Mouse (Mus musculus) megakaryocyte progenitor cell, adult 5-6 weeks (primary cell): ENCODE measurements at regions not wholly inside any gene's neighbourhood (a gene's known extent, or its start where the extent isn't known, plus 50 kb on each side); places are given as distances from the start of the nearest gene placed in this dataset.
A peak's percentile ranks its signal among the peaks of the same experiment; 100 is the strongest.

Experiments used
- ATAC-seq: replicated peaks from 2 replicates; pipeline ENCODE4 v1.8.0; 2016; ENCODE audit warnings: mild to moderate bottlenecking, moderate TSS enrichment, inconsistent platforms; ENCODE audit not compliant: poor library complexity

DNA sequence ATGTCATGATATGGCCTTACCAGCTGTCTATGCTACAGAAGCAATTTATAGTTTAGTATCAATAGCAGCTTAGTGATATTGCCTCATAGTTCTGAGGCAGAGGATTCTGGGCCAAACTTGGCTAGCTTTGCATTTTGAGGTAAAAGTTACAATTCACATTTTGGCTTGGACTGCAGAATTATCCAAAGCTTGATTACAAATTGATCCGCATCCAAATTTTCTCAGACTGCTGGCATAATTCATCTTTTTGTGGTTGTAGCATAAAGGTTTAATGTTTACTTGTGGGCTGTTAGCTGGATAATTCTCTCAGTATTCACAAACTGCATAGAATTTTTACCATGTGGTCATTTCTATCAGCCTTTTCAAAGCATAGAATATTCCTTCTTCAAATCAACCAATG is 589.9 kb upstream of the Pdcd1 start:
- ATAC-seq, result no peak

DNA sequence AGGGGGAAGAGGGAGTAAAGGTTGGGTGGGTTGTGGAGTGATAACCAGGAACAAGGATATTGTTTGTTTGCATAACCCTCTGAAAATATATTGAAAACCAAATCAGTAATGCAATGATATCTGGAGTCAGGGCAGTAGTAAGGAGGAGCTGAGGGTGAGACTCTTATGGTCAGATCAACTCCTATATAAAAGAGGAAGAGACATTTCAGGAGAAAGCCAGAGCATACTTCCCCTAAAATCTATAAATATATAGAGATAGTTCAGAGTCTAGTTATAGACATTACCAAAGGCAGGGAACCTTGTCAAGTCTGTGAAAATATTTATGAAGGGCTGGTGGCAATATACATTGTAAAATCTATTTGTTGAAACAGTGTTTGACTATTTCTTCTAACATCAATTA is 605.9 kb upstream of the Pdcd1 start:
- peak; percentile 71 for ATAC-seq

DNA sequence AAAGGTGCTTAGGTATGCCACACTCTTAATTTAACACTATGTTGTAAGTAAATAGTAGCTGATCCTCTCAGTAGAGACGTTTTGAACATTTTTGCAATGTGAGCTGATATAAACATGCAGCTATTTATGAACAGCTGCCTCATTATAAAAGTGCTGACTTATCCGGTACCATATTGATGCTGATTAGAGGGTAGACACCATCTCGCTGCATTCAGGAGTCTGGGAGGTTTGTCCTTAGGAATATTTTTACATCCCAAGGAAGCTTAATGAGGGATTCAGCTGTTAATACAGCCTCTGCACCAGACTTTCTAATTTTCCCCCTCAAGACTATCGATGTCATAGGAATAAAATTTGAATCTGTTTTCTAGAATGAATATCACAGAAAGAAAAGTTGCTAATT is 619.3 kb upstream of the Pdcd1 start:
- no peak for ATAC-seq

DNA sequence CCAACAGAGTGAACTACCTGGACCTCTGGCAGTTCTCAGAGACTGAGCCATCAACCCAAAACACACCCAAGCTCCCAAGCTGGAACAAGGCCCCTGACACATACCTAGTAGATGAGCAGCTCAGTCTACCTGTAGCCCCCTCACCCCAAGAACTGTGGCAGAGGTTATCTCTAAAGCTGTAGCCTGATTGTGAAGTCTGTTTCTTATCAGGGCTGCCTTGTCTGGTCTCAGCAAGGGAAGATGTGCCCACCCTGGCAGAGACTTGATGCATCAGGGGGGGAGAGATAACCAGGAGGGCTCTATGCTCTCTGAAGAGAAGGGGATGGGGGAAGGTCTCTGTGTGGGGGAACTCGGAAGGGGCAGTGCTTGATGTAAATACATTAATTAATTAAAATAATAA is 612.9 kb upstream of the Fam174a start:
- no peak for ATAC-seq

DNA sequence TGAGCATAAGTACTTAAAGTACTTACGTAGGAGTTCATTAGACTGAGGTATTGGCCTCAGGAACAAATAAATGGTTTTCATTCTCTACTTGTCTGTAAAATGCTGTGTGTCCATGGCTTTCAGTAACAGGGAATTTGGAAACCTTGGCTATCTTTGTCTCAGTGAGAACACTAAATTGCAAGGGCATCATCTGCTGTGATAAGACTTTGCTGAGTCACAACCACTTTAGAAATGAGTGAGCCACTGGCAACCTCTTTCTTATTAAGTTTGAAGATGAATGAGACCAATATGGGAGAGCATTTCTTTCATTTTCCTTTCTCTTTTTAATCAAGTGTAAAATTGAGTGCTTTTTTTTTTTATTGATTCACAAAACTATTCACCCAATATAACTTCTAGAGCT is 611.7 kb upstream of the Fam174a start:
- peak; percentile 48; the same call in 1 of the 2 replicates for ATAC-seq

DNA sequence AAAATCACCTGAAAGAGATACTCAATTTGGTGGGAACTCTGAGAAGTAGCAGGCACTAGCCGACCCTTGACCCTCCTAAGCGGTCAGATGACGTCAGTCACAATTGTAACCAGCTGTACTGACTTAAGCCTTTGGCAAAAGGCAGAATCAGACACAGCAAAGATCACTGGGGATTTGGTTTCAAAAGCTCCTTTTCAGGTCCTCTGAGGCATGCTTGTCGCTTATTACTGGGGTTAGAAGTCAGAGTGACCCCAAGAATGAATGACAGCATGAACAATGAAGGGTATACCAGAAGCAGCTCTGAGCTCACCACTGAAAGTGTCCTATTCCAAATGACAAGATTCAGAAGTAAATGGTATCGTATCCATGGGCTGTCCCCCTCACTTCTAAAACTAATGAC is 600.6 kb upstream of the Fam174a start:
- no peak for ATAC-seq

DNA sequence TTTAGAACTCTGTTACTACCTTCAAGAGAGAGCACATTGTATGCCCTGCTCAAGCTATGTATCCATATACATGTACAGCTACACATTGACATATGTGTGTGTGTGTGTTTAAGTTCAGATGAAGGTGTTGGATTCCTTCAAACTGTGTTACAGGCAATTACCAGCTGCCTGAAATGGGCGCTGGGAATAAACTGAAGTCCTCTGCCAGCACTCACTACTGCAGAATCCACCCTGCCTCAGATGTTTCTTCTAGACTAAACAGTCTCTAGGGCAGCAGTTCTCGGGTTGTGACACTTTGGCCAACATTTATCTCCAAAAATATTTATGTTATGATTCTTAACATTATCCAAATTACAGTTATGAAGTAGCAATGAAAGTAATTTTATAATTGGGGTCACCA is 595.7 kb upstream of the Fam174a start:
- ATAC-seq, result no peak

DNA sequence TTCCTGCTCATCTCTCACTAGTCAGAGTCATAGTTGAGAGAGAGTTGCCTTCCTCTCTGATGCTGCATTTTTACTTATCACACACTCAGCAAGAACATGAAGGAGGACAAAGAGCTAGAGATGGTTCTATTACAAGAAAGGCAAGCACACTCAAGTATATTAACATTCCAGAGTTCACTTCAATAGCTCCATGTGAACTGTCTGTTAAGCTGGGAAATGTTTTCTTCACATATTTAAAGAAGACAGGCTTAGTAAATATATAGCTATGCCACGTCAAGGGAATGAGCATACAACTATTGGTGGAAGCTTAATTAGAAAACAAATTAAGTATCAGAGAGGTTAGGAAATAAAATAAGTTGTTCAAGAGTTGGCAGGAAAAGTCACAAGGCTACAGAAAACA is 559.9 kb upstream of the Fam174a start:
- ATAC-seq, result no peak

DNA sequence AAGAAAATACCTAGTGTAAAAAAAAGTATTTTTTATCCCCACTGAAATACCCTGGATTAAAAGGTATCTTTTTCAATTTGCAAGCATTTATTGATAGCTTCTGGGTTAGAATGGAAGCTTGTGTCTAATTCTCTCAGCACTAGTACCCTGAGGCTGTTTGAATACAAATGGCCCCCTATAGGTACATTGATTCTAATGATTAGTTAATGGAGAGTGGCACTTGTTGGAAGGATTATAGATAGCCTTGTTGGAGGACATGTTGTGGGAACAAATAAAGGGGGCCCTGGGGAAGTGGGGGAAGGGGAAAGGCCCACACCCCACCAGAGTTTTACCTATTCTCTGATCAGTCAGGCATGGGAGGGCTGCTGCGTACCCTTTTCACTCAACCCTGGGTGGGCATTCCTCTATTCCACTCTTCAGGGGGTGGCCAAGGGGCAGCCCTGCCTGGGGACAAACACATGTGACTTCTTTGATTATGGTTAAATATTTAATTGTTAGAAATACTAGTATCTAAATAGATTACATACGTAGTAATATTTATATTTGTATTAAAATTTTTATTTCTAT is 524.3 kb upstream of the Fam174a start:
- ATAC-seq, result no peak

DNA sequence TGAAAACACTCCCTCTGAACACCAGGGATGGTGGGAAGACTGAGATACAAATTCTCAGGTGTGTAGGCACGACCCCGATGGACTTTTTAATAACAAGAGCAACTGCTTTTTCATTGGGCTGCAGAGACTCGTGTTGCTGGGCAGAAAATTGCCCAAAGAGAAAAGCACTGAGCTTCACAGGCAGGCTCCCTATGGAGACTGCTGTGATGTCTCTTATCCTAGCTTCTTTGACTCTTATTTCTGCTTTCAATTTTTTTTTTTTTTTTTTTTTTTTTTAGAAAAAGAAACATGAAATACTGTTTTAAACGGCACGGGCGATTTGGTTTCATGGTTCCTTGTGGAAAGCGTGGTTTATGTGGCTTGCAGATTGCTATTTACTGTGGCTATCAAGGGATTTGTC is 522.8 kb upstream of the Fam174a start:
- peak; percentile 47; the same call in 1 of the 2 replicates for ATAC-seq

DNA sequence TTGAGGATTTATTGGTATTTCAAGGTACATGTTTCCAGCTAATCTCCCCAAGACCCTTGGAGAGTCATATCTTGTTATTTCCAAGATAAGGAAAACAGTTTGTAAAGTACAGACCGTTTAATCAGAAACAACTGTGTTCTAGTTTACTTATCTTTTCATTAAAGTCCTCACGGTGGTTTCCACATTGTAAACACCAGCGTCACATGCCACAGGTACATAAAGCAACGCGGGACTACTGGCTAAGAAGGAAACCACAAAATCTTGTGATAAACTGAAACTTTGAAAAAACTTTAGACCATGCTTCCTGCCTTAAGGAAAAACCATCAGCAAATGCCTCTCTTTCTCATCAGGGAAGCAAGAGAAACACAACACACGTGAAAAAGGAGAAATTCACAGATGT is 522.4 kb upstream of the Fam174a start:
- peak; percentile 87 for ATAC-seq

DNA sequence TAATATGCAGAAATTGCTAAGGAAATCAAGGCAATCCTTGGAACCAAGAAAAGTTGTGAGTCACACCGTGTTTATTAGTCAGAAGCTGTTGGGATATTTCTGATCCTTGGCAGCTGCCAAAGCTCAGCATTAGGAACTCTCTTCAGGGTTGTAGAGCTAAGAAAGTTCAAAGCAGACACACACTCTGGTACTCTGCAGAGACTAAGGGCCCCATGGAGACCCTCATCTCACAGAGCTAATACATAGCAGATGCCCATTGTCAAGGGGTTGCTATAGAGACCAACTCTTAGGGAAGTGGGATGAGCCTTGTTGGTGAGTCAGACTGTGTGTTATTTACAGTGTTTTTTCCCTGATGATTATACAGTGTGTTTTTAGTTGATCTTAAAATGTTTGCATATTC is 517.4 kb upstream of the Fam174a start:
- no peak for ATAC-seq

DNA sequence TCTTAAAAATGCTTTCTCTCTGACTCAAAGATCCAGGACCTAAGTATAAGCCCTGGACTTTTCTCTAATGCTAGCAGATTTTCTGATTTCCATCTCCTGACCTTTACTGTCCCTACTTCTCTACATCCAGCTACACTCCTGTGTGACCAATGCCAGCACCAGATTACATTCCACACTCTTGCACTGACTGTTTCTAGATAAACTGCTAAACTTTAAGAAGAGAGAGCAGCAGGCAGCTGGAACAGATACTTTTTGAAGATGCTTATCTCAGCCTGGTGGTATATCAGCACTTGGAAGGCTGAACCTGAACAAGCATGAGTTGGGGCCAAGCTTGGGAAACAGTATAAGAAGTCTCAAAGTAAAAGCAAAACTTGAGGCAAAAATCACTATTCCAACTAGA is 509.7 kb upstream of the Fam174a start:
- 0 out of 2 replicates have a peak, but pooled peaks have one; percentile 26 for ATAC-seq

DNA sequence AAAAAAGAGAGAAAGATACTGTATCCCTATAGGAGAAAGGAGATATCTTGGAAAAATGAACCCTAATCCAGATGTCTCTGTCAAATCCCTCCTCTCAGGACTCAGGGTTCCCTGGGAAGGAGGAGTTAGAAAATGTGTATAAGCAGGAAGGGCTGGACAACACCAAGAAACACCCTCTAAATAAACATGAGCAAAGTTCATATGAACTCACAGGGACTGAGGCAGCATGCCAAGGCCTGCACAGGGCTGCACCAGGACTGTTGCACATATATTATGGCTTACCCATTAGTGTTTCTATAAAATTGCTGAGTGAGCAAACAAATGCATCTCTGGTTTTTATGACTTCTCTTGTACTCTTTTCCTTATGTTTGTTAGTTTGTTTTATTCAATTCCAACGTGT is 508.5 kb upstream of the Fam174a start:
- no peak for ATAC-seq

DNA sequence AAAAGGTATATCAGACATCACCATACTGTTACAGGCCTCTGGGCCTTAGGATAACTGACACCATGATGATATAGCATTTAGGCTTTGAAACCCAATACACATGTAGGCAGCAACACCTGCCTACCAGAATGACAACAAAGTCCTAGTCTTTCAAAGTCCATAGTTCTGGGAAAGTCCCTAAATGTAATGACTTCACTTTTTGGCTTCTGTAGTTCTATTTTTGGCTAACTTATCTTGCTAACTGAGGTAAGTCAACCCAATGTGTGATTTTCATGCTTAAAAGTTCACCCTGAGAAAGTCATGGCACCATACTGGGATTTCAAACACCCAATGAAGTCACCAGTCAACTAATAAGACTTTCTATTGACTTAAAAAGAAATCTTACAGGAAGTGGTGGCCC is 485.8 kb upstream of the Fam174a start:
- ATAC-seq, result no peak

DNA sequence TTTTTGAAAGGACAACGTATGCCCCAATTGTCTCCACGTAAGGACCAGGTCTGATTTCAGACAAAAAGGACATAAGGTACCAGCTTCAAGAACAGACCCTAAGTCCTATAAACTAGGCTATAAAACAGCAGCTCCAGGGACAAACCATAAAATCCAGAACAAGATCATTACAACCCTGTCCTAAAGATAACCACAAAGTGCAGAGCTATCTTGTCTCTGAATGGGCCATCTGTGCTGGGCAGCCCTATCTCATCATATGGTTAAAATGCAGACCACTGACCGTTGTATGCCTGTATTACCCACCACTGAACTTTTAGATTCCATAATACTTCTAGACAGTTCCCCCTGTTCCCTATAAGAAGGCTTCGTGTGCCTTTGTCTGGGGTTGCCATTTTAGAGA is 477.4 kb upstream of the Fam174a start:
- ATAC-seq, result peak; percentile 31

DNA sequence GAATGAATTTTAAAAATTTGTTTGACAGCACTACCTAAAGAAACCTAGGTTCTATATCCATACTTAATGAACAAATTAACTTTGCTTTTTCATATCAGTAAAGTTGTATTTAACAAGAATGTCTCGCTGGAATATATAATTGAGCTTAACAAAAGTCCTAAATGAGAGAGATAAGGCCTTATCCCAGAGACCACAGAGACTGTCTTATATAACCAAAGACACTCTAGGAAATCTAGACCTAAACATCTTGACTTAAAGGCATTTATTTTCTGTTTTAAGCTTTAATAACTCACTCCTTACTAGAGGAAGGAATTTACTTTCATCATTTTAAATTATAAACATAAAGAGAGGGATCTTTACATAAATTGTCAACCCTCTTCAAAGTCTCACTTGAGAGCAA is 461.9 kb upstream of the Fam174a start:
- ATAC-seq, result peak; percentile 50

DNA sequence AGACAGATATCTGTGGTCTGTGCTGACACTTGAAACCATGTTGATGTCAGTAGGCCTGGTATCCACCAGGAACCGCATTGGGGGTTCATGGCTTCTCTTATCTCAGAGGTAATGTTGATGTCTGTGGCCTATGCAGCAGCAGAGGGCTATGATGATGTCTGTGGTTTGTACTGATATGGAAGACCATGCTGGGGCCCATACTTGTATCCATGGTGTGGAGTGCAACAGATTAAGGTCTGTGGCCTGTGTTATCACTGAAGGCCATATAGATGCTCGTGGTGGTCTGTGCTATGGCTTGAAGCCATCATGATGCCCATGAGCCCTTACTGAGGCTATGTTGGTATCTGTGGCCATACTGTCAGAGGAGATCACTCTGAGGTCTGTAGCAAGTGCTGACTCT is 455.0 kb upstream of the Fam174a start:
- peak; percentile 98 for ATAC-seq

DNA sequence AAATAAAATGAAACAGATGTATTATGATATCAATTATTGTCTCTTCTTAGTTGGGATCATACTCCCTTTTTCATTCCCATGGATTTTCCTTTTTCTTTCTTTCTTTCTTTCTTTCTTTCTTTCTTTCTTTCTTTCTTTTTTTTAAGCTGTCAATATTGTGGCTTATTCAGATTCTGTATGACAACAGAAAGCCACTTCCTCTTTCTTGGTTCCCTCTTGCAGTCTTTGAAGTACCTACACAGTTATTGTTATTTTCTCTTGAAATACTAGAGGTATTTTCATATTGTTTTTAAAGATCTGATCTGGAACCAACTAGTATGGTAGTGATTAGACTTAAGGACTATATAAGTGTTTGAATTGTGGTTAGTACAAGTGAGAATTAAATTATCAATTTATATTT is 444.6 kb upstream of the Fam174a start:
- ATAC-seq, result peak; percentile 64; the same call in 1 of the 2 replicates

DNA sequence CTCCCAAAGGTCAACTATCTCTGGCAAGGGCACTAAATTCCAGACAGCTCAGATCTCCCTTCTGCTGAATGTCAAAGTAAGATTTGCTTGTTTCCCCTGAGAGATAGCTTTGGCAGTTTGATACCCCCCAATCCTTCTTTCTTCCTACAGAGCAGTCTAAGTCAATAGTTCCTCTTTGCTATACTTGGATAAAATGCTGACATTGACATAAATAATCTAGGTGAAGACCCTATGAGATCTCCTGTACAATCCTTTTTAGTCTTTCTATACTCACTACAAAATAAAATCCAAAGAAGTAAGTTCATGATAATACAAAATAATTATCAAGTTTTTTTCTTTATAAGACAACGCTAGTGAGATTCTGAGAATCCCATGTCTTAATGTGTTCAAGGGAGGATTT is 432.9 kb upstream of the Fam174a start:
- ATAC-seq, result no peak

DNA sequence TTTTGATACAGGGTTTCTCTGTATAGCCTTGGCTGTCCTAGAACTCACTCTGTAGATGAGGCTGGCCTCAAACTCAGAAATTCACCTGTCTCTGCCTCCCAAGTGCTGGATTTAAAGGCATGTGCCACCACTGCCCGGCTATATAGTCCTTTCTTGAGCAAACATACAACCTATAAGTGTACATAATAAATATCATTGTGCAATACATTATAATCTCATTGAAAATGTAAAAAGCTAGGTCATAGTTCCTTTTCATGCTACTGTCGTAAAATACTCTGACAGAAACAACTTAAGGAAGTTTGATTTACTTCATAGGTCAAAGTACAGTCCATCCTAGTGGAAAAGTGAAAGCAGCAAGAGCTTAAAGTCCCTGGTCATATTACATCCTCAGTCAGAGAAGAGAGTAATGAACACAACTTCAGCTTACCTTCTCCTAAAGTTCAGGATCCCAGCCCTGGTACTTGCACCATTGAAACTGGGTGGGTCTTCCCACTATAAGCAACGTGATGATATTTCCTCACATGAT is 408.4 kb upstream of the Fam174a start:
- ATAC-seq, result no peak

DNA sequence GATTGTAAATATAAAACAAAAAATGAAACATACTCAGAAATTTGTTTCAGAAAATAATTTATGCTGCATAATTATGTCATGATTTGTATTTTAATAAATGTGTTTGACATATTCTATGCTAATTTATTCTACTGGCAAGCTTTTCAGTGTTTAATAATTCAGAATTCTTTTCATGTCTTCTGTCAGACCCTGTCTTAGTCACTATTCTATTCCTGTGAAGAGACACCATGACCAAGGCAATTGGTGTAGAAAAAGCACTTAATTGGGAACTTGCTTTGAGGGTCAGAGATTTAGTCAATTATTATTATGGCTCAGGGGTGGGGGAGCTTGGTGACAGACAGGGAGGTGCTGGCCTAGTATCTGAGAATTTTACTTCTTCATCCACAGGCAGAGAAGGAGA is 402.6 kb upstream of the Fam174a start:
- ATAC-seq, result no peak
